In the genomic region with DNA sequence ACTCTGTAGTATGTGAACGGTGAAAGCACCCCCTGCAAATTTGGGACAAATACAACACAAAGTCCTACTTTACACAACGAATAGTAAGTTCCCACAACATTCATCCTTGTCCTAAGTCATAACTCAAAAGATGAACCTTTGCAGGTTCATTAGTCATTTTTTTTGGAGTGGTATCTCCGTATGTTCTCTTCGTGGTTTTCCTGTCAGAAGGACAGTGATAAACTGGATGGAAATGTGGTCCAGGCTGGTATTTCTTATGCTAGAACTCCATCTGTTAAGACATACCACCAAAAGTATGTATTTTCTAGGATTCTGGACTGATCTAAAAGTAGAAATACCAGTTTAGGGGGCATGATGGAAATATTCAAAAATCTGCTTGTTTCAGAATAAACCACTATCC, we compare ENCODE assay signal across 10 mouse cellular contexts. TPM values are rescaled to one million over a fixed set of nuclear protein-coding genes. Genes with fewer than 3 reads are reported as not detected.
DNase-seq lines count a peak whose midpoint lies in the region; ATAC-seq and TF ChIP-seq lines count a peak whose summit lies in the region.
"Had no signal": no experiment of that assay in that cellular context is flagged by ENCODE, and none has a peak within 500 bp of the region (broad histone marks: within the 10 kb centered on the region; RNA-seq: fewer than 3 reads in every experiment).

No protein-coding gene starts in this region.

- TF ChIP-seq CTCF in left cerebral cortex, adult 2 months (IDR thresholded peaks at IDR 0.05): no peak
- TF ChIP-seq CTCF in intestine, postnatal 0 days (IDR thresholded peaks at IDR 0.05; ENCODE audit: low read depth): no peak

- H3K4me3 ChIP-seq in left cerebral cortex, adult 2 months: peak overlapping the region; percentile 96
- peak overlapping the region; percentile 78 for H3K4me3 ChIP-seq in embryonic facial prominence, embryonic 15.5 days (replicated peaks)
- peak overlapping the region; percentile 68; the same call in 1 of the 2 replicates for H3K4me3 ChIP-seq in intestine, postnatal 0 days (ENCODE audit: low read depth, low read length)
- peak overlapping the region; percentile 66 for H3K4me3 ChIP-seq in myocyte

- no peak for TF ChIP-seq POLR2A in myocyte (IDR thresholded peaks at IDR 0.05; ENCODE audit: insufficient read length, low read depth)

- no peaks in the 10 kb centered on the region for H3K27me3 ChIP-seq in embryonic facial prominence, embryonic 15.5 days
- no peaks in the 10 kb centered on the region for H3K27me3 ChIP-seq in intestine, postnatal 0 days (replicated peaks; ENCODE audit: control insufficient read depth, insufficient read depth, low read length)
- H3K27me3 ChIP-seq in myocyte (ENCODE audit: control insufficient read depth, insufficient read depth, insufficient read length): no peaks in the 10 kb centered on the region

- peaks cover 11% of the 10 kb centered on the region; the same call in 1 of the 2 replicates for H3K36me3 ChIP-seq in embryonic facial prominence, embryonic 15.5 days
- peaks cover 8% of the 10 kb centered on the region; the same call in 1 of the 2 replicates for H3K36me3 ChIP-seq in intestine, postnatal 0 days (ENCODE audit: control insufficient read depth, insufficient read depth)
- peaks cover 5% of the 10 kb centered on the region for H3K36me3 ChIP-seq in myocyte (ENCODE audit: control insufficient read depth, insufficient read depth)

- ATAC-seq in embryonic facial prominence, embryonic 15.5 days (ENCODE audit: insufficient number of reproducible peaks, low FRiP score, low TSS enrichment, low read depth): no peak
- no peak for ATAC-seq in intestine, postnatal 0 days

- H3K27ac ChIP-seq in left cerebral cortex, adult 2 months: no peak overlapping the region
- no peak overlapping the region for H3K27ac ChIP-seq in embryonic facial prominence, embryonic 15.5 days (replicated peaks)
- H3K27ac ChIP-seq in intestine, postnatal 0 days (ENCODE audit: low read depth, low read length): no peak overlapping the region

- peak overlapping the region; percentile 77 for H3K4me2 ChIP-seq in embryonic facial prominence, embryonic 15.5 days (replicated peaks)
- H3K4me2 ChIP-seq in intestine, postnatal 0 days (replicated peaks; ENCODE audit: low read depth): peak overlapping the region; percentile 88
- H3K4me2 ChIP-seq in myocyte (ENCODE audit: low read depth): peak overlapping the region; percentile 84

- intact Hi-C loops in left cerebral cortex, adult 2 months (cut with DNase I): no loop called here

- 77% methylated on average over 4 of the region's 4 CpGs for WGBS in embryonic facial prominence, embryonic 15.5 days
- WGBS in intestine, postnatal 0 days: 81% methylated on average over 4 of the region's 4 CpGs

- H3ac ChIP-seq in myocyte (ENCODE audit: control insufficient read depth, insufficient read length): no peak overlapping the region

- no peaks in the 10 kb centered on the region for H3K9me3 ChIP-seq in embryonic facial prominence, embryonic 15.5 days (replicated peaks)
- no peaks in the 10 kb centered on the region for H3K9me3 ChIP-seq in intestine, postnatal 0 days (ENCODE audit: control insufficient read depth)

- peaks cover 18% of the 10 kb centered on the region for H3K4me1 ChIP-seq in embryonic facial prominence, embryonic 15.5 days
- 0 out of 2 replicates have a peak, but pooled peaks cover 4% of the 10 kb centered on the region for H3K4me1 ChIP-seq in intestine, postnatal 0 days (replicated peaks; ENCODE audit: control insufficient read depth, insufficient read depth, low read length)

- H3K79me2 ChIP-seq in myocyte (ENCODE audit: control insufficient read depth, insufficient read depth): peaks cover 10% of the 10 kb centered on the region

- H3K9ac ChIP-seq in embryonic facial prominence, embryonic 15.5 days: 0 out of 2 replicates have a peak overlapping the region, but pooled peaks have one; percentile 77
- H3K9ac ChIP-seq in intestine, postnatal 0 days (ENCODE audit: low read depth, low read length): no peak overlapping the region

- no peak for DNase-seq in left cerebral cortex, adult 2 months (ENCODE audit: extremely low spot score in 1 of 2, low spot score in 2 of 2)
- DNase-seq in left cerebral cortex, adult 11 months (ENCODE audit: low spot score): no peak
- DNase-seq in spleen, adult 12 weeks (ENCODE audit: low spot score): no peak
- no peak for DNase-seq in retina, postnatal 1 day
- DNase-seq in spleen, postnatal 36 days (ENCODE audit: low spot score in 2 of 2): no peak
- DNase-seq: right cerebral cortex, postnatal 4 days had no signal

TF ChIP-seq in myocyte, 11 proteins besides CTCF, POLR2A, EP300 and RAD21:
- TF ChIP-seq TCF12 (IDR thresholded peaks at IDR 0.05; ENCODE audit: insufficient read depth, poor library complexity, severe bottlenecking): no peak
- no peak for TF ChIP-seq CEBPB (IDR thresholded peaks at IDR 0.05; ENCODE audit: insufficient read depth, poor library complexity, severe bottlenecking)
- no peak for TF ChIP-seq E2F4 (IDR thresholded peaks at IDR 0.05; ENCODE audit: insufficient read depth)
- TF ChIP-seq SRF (IDR thresholded peaks at IDR 0.05; ENCODE audit: control insufficient read depth, insufficient read length, low read depth): no peak

RNA-seq across cellular contexts. Expression of a gene that starts 1.4 kb away (rescaled TPM):
- 10 to 100 TPM; 20.8 to 22.3 TPM for total RNA-seq in left cerebral cortex, adult 2 months (2021)
- 35.9 and 39.2 TPM in 2 replicates for polyA plus RNA-seq in embryonic facial prominence, embryonic 15.5 days (2015; fragmentation: Nextera tagmentation; extraction: Ambion mirVana)
- polyA plus RNA-seq in intestine, postnatal 0 days (2015; fragmentation: Nextera tagmentation; extraction: Ambion mirVana): 21.0 and 24.3 TPM in 2 replicates
- polyA plus RNA-seq in myocyte (2012; fragmentation: generic; extraction: Trizol): 13.5 TPM

RNA-seq across cellular contexts. Expression of a gene that starts 39.0 kb away (rescaled TPM):
- 10 to 100 TPM; 52.7 to 58.6 TPM for total RNA-seq in left cerebral cortex, adult 2 months (2021)
- 39.6 and 41.5 TPM in 2 replicates for polyA plus RNA-seq in embryonic facial prominence, embryonic 15.5 days (2015; fragmentation: Nextera tagmentation; extraction: Ambion mirVana)
- 41.2 and 46.7 TPM in 2 replicates for polyA plus RNA-seq in intestine, postnatal 0 days (2015; fragmentation: Nextera tagmentation; extraction: Ambion mirVana)
- polyA plus RNA-seq in myocyte (2012; fragmentation: generic; extraction: Trizol): 12.2 TPM

RNA-seq across cellular contexts. Expression of a gene that starts 39.2 kb away (rescaled TPM):
- under 1 TPM; 0.19 to 0.25 TPM for total RNA-seq in left cerebral cortex, adult 2 months (2021)
- not detected in 2 replicates for polyA plus RNA-seq in embryonic facial prominence, embryonic 15.5 days (2015; fragmentation: Nextera tagmentation; extraction: Ambion mirVana)
- polyA plus RNA-seq in intestine, postnatal 0 days (2015; fragmentation: Nextera tagmentation; extraction: Ambion mirVana): 2.7 and 4.0 TPM in 2 replicates
- polyA plus RNA-seq in myocyte (2012; fragmentation: generic; extraction: Trizol): 0.38 TPM
- total RNA-seq: common myeloid progenitor, adult 5-6 weeks had no signal
